Mouse (Mus musculus) megakaryocyte progenitor cell, adult 5-6 weeks (primary cell): Measurements from ENCODE around the gene Nrsn2. TPM values are rescaled to one million over a fixed set of nuclear protein-coding genes. Genes with fewer than 3 reads are reported as not detected.

Experiments
- total RNA-seq, 2 experiments: library from RNA; stranded (forward) in 1 of 2; stranded (reverse) in 1 of 2; fragments of 157-497, 149-512 nt in 1 of 2; fragments of 200-1000 nt in 1 of 2; gene quantifications; 2 replicates each; pipeline versions ENCODE4 v1.2.3 to v1.2.4; 2015 to 2017

Nrsn2 gene
- total RNA-seq, 2 experiments from 2014 or later = not detected

Other genes with a start within 250 kb of the Nrsn2 start
- not detected in 2 replicates for gene Tcf15, start 233.1 kb downstream of the Nrsn2 start, total RNA-seq (2015)
- 0.12 TPM in 1 of 2 replicates, not detected in the other for gene Tcf15, start 233.1 kb downstream of the Nrsn2 start, total RNA-seq (2017)
- 55.9 and 68.2 TPM in 2 replicates for gene Csnk2a1, start 149.8 kb downstream of the Nrsn2 start, total RNA-seq (2015)
- 111 and 125 TPM in 2 replicates for gene Csnk2a1, start 149.8 kb downstream of the Nrsn2 start, total RNA-seq (2017)
- 18.4 and 19.7 TPM in 2 replicates for gene Tbc1d20, start 82.8 kb downstream of the Nrsn2 start, total RNA-seq (2015)
- 17.2 and 19.1 TPM in 2 replicates for gene Tbc1d20, start 82.8 kb downstream of the Nrsn2 start, total RNA-seq (2017)
- 50.3 and 75.6 TPM in 2 replicates for gene Rbck1, start 44.0 kb downstream of the Nrsn2 start, total RNA-seq (2015)
- gene Rbck1, start 44.0 kb downstream of the Nrsn2 start, total RNA-seq (2017) = 66.8 and 67.2 TPM in 2 replicates
- gene Trib3, start 32.6 kb downstream of the Nrsn2 start, total RNA-seq (2015) = not detected in 2 replicates
- gene Trib3, start 32.6 kb downstream of the Nrsn2 start, total RNA-seq (2017) = not detected in 2 replicates
- 6.8 and 9.0 TPM in 2 replicates for gene Sox12, start 21.4 kb upstream of the Nrsn2 start, total RNA-seq (2015)
- 1.9 and 2.2 TPM in 2 replicates for gene Sox12, start 21.4 kb upstream of the Nrsn2 start, total RNA-seq (2017)
- 5.3 and 5.7 TPM in 2 replicates for gene Zcchc3, start 38.4 kb upstream of the Nrsn2 start, total RNA-seq (2015)
- gene Zcchc3, start 38.4 kb upstream of the Nrsn2 start, total RNA-seq (2017) = 2.8 and 4.1 TPM in 2 replicates
- gene 6820408C15Rik, start 38.9 kb upstream of the Nrsn2 start, total RNA-seq (2015) = not detected in 2 replicates
- gene 6820408C15Rik, start 38.9 kb upstream of the Nrsn2 start, total RNA-seq (2017) = 0.29 TPM in 1 of 2 replicates, not detected in the other
- gene Defb23, start 88.0 kb upstream of the Nrsn2 start, total RNA-seq (2015) = not detected in 2 replicates
- not detected in 2 replicates for gene Defb23, start 88.0 kb upstream of the Nrsn2 start, total RNA-seq (2017)
- not detected in 2 replicates for gene Defb20, start 100.4 kb upstream of the Nrsn2 start, total RNA-seq (2015)
- not detected in 2 replicates for gene Defb20, start 100.4 kb upstream of the Nrsn2 start, total RNA-seq (2017)
- gene Defb22, start 113.5 kb upstream of the Nrsn2 start, total RNA-seq (2015) = not detected in 2 replicates
- gene Defb22, start 113.5 kb upstream of the Nrsn2 start, total RNA-seq (2017) = not detected in 2 replicates
- gene Defb26, start 135.1 kb upstream of the Nrsn2 start, total RNA-seq (2015) = not detected in 2 replicates
- not detected in 2 replicates for gene Defb26, start 135.1 kb upstream of the Nrsn2 start, total RNA-seq (2017)
- gene Defb28, start 141.6 kb upstream of the Nrsn2 start, total RNA-seq (2015) = not detected in 2 replicates
- gene Defb28, start 141.6 kb upstream of the Nrsn2 start, total RNA-seq (2017) = not detected in 2 replicates
- not detected in 2 replicates for gene Defb29, start 163.5 kb upstream of the Nrsn2 start, total RNA-seq (2015)
- not detected in 2 replicates for gene Defb29, start 163.5 kb upstream of the Nrsn2 start, total RNA-seq (2017)
- not detected in 2 replicates for gene Gm17416, start 192.7 kb upstream of the Nrsn2 start, total RNA-seq (2015)
- gene Gm17416, start 192.7 kb upstream of the Nrsn2 start, total RNA-seq (2017) = not detected in 2 replicates
- not detected in 2 replicates for gene Defb21, start 196.1 kb upstream of the Nrsn2 start, total RNA-seq (2015)
- gene Defb21, start 196.1 kb upstream of the Nrsn2 start, total RNA-seq (2017) = not detected in 2 replicates
- not detected in 2 replicates for gene Defb19, start 203.7 kb upstream of the Nrsn2 start, total RNA-seq (2015)
- gene Defb19, start 203.7 kb upstream of the Nrsn2 start, total RNA-seq (2017) = not detected in 2 replicates
- gene Defb45, start 222.8 kb upstream of the Nrsn2 start, total RNA-seq (2015) = not detected in 2 replicates
- gene Defb45, start 222.8 kb upstream of the Nrsn2 start, total RNA-seq (2017) = not detected in 2 replicates
- not detected in 2 replicates for gene Defb36, start 227.7 kb upstream of the Nrsn2 start, total RNA-seq (2015)
- not detected in 2 replicates for gene Defb36, start 227.7 kb upstream of the Nrsn2 start, total RNA-seq (2017)
- not detected in 2 replicates for gene Defb25, start 246.4 kb upstream of the Nrsn2 start, total RNA-seq (2015)
- gene Defb25, start 246.4 kb upstream of the Nrsn2 start, total RNA-seq (2017) = not detected in 2 replicates